Mouse (Mus musculus) E14TG2a.4 (cell line): ENCODE data around the gene Prpf38b.
"Not testable (repeated sequence)": the region's sequence is repeated elsewhere in the genome, so short reads cannot be mapped to it uniquely, and the experiment has no call there.

ENCODE experiments used
- H3K27me3 ChIP-seq: 2 replicates; pipeline ENCODE4 v1.6.1; 2014; ENCODE audit warnings: low read length, control low read depth; ENCODE audit not compliant: insufficient read depth
- H3K36me3 ChIP-seq: 2 replicates; pipeline ENCODE4 v1.6.1; 2014; ENCODE audit warnings: low read length, control low read depth; ENCODE audit not compliant: insufficient read depth
- H3K4me1 ChIP-seq: replicated peaks from 2 replicates; pipeline ENCODE4 v1.6.1; 2014; ENCODE audit warnings: low read depth, low read length, control low read depth
- H3K4me3 ChIP-seq: replicated peaks from 2 replicates; pipeline ENCODE4 v1.5.1; 2014; ENCODE audit warnings: mild to moderate bottlenecking, low read length
- H3K9me3 ChIP-seq: 2 replicates; pipeline ENCODE4 v1.6.1; 2014; ENCODE audit warnings: low read length, control low read depth
- CTCF ChIP-seq: conservative IDR thresholded peaks from 2 replicates; pipeline ENCODE4 v1.5.1; 2014; ENCODE audit warnings: low read length
- NANOG ChIP-seq: IDR thresholded peaks from 2 replicates; pipeline ENCODE4 v1.6.1; 2014; ENCODE audit warnings: borderline replicate concordance, low read length, mixed read lengths
- POU5F1 ChIP-seq: IDR thresholded peaks from 2 replicates; pipeline ENCODE4 v1.6.1; 2014; ENCODE audit warnings: low read length, borderline replicate concordance

Prpf38b gene

GRCm38 (mm10) chr3:108880544-108881507, 30.7 kb downstream of the Prpf38b start:
- peaks cover 53% of the 10 kb centered on the region for H3K4me1 ChIP-seq
- peak overlapping the region; percentile 41 for H3K4me3 ChIP-seq
- H3K27me3 ChIP-seq, result no peaks in the 10 kb centered on the region; the same call in 1 of the 2 replicates
- peaks cover 10% of the 10 kb centered on the region for H3K9me3 ChIP-seq
- H3K36me3 ChIP-seq, result no peaks in the 10 kb centered on the region
- TF ChIP-seq NANOG (peak; percentile 42; the same call in 1 of the 2 replicates), POU5F1 (no peak), CTCF (no peak)

DNA sequence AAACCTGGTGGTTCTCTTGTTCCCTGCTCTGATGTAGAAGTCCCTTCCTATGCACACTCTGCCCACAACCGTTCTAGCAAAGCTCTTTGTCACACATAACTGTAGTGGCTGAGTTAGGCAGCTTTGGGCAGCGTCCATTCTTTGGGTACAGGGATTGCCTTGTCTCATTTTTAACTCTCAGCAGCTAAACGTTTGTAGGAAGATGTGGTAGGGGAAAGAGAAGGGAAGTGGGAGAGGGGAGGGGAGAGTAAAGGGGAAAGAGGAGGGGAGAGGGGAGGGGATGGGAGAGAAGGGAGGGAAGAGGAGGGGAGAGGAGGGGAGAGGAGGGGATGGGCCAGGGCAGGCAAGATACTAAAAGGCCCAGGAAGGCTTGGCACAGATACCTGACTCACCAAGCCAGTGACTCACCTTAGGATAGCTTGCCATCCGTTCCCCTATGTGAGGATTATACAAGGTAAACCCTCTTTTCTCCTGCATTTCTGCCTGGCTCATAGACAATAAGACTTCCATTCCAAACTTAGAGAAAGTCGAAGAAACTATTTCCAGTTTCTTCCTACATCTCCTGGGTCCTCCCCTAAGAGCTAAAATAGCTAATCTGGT, 31.6 kb downstream of the Prpf38b start:
- no peaks in the 10 kb centered on the region; the same call in 1 of the 2 replicates for H3K27me3 ChIP-seq
- H3K9me3 ChIP-seq, result peaks cover 10% of the 10 kb centered on the region
- no peak overlapping the region for H3K4me3 ChIP-seq
- no peaks in the 10 kb centered on the region for H3K36me3 ChIP-seq
- H3K4me1 ChIP-seq, result peaks cover 44% of the 10 kb centered on the region
- TF ChIP-seq POU5F1 (no peak), NANOG (no peak), CTCF (no peak)

DNA sequence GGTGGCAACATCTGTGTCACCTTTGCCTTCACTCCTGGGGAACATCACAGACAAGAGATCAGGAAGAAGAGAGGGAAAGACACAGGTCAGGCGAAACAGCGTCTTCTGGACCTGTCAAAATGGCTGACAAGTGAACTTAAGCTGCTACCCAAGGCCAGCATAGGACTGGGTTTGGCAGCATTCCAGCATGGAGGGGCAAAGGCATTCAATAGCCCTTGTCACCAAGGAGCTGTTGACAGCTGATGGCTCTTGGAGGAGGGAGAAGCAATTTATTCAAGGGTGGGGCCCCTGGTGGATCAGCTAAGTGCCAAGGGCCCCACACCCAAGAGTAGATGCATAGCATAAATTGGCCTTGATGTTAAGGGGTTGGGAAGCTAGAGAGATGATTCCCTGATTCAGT, 32.4 kb downstream of the Prpf38b start:
- H3K4me3 ChIP-seq, result no peak overlapping the region
- H3K27me3 ChIP-seq, result no peaks in the 10 kb centered on the region; the same call in 1 of the 2 replicates
- H3K36me3 ChIP-seq, result no peaks in the 10 kb centered on the region
- TF ChIP-seq POU5F1, result no peak
- TF ChIP-seq CTCF, result no peak
- TF ChIP-seq NANOG, result no peak
- peaks cover 10% of the 10 kb centered on the region for H3K9me3 ChIP-seq
- peaks cover 38% of the 10 kb centered on the region for H3K4me1 ChIP-seq

DNA sequence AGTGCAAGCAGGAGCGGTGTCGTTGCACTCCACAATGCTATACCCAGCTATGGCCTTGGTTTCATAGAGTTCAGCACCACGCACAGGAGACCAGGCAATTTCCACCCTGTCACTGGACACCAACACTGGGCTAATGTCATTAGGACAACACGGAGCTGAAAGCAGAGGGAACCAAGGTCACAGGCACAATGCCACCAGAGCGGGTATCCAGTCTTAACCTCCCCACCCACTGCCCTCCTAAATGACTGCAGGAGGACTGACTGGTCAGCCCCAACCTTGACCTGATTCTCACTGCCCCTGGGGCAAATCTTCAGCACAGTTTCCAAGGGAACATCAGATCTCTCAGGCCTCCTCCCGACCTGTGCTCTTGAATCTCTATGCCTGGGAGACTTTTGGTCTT, 40.9 kb downstream of the Prpf38b start:
- H3K27me3 ChIP-seq, result peaks cover 7% of the 10 kb centered on the region; the same call in 1 of the 2 replicates
- peaks cover 8% of the 10 kb centered on the region for H3K4me1 ChIP-seq
- no peaks in the 10 kb centered on the region for H3K36me3 ChIP-seq
- no peaks in the 10 kb centered on the region; the same call in 1 of the 2 replicates for H3K9me3 ChIP-seq
- no peak overlapping the region for H3K4me3 ChIP-seq
- TF ChIP-seq POU5F1 (no peak), CTCF (no peak), NANOG (no peak)

GRCm38 (mm10) chr3:108867449-108867848, 44.1 kb downstream of the Prpf38b start:
- peaks cover 7% of the 10 kb centered on the region; the same call in 1 of the 2 replicates for H3K27me3 ChIP-seq
- peaks cover 12% of the 10 kb centered on the region for H3K4me1 ChIP-seq
- no peaks in the 10 kb centered on the region; the same call in 1 of the 2 replicates for H3K9me3 ChIP-seq
- H3K4me3 ChIP-seq, result no peak overlapping the region
- TF ChIP-seq POU5F1 (no peak), NANOG (no peak), CTCF (no peak)
- H3K36me3 ChIP-seq, result no peaks in the 10 kb centered on the region

DNA sequence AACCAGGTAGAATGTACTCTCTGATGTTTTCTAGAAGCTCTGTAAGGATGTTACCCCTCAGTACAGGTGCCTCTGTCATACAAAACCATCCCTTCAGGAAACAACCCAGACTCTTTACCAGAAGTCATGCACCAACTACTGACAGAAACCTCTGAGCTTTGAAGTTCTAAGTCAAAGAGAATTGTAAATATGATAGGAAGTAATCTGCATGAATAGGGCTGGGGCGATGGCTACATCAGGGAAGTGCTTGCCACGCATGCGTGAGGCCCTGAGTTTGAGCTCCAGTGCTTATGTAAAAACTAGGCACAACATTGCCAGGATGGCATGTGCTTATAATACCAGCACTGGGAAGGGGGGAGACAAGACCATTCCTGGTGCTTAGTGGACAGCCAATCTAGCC, 45.9 kb downstream of the Prpf38b start:
- Histone ChIP-seq H3K4me1 (peaks cover 12% of the 10 kb centered on the region), H3K4me3 (no peak overlapping the region), H3K9me3 (no peaks in the 10 kb centered on the region; the same call in 1 of the 2 replicates), H3K27me3 (peaks cover 6% of the 10 kb centered on the region; the same call in 1 of the 2 replicates), H3K36me3 (no peaks in the 10 kb centered on the region)
- TF ChIP-seq CTCF (no peak), POU5F1 (no peak), NANOG (no peak)

DNA sequence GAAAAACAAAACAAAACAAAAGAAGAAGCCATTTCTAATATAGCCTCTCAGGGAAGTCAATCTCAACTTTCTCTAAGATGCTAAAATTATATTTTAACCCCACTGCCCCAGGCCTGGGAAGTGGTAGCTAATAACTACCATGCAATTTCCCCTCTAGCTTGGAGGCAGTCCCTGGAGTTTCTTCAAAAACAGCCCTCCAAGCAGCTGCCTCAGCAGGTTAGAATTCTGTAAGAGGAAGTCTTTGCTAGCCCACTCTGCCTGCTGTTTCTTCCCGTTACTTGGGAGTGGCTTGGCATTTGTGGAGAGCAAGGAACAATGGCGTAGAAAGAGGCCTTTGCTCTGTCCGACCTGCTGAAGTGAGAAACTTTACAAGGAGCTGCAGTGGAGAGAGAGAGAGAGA, 46.4 kb downstream of the Prpf38b start:
- H3K27me3 ChIP-seq, result peaks cover under 1% of the 10 kb centered on the region; the same call in 1 of the 2 replicates
- H3K9me3 ChIP-seq, result no peaks in the 10 kb centered on the region; the same call in 1 of the 2 replicates
- H3K4me1 ChIP-seq, result peaks cover 12% of the 10 kb centered on the region
- no peak for TF ChIP-seq NANOG
- no peak for TF ChIP-seq POU5F1
- TF ChIP-seq CTCF, result no peak
- H3K4me3 ChIP-seq, result no peak overlapping the region
- no peaks in the 10 kb centered on the region for H3K36me3 ChIP-seq

GRCm38 (mm10) chr3:108863091-108863490, 48.4 kb downstream of the Prpf38b start:
- TF ChIP-seq NANOG, result no peak
- TF ChIP-seq CTCF, result no peak
- no peak for TF ChIP-seq POU5F1
- H3K27me3 ChIP-seq, result no peaks in the 10 kb centered on the region
- H3K4me3 ChIP-seq, result no peak overlapping the region
- H3K36me3 ChIP-seq, result no peaks in the 10 kb centered on the region
- H3K4me1 ChIP-seq, result peaks cover 9% of the 10 kb centered on the region
- no peaks in the 10 kb centered on the region; the same call in 1 of the 2 replicates for H3K9me3 ChIP-seq

GRCm38 (mm10) chr3:108862282-108862681, 49.2 kb downstream of the Prpf38b start:
- H3K9me3 ChIP-seq, H3K4me3 ChIP-seq, H3K36me3 ChIP-seq, H3K27me3 ChIP-seq: not testable (repeated sequence)
- peaks cover 17% of the 10 kb centered on the region for H3K4me1 ChIP-seq
